Mouse (Mus musculus) inflammation-experienced regulatory T-cells, adult 6 months (primary cell): Measurements from ENCODE around the gene Ccdc167. TPM values are rescaled to one million over a fixed set of nuclear protein-coding genes. Genes with fewer than 3 reads are reported as not detected.

ENCODE experiments used
- polyA plus RNA-seq, 3 experiments: library from polyadenylated mRNA; unstranded; fragments of 100-300 nt; shearing (Covaris generic); gene quantifications; one replicate each; pipeline ENCODE4 v1.2.1; 2017

Ccdc167 gene
- polyA plus RNA-seq, 3 experiments from 2014 or later, result 5.5 to 12.3 (median 8.5) TPM

Other genes starting within 250 kb of the Ccdc167 start
- 100 to 1,000 TPM; 255 to 344 (median 288) TPM for gene Pim1, start 226.3 kb downstream of the Ccdc167 start, polyA plus RNA-seq
- gene Gm17657, start 167.4 kb downstream of the Ccdc167 start, polyA plus RNA-seq, result under 1 TPM in 2 of 3 experiments, not detected in 1; 0.23 to 0.39 TPM
- 10 to 100 TPM in 2 of 3 experiments, 1 to 10 TPM in 1; 9.0 to 11.5 (median 11.4) TPM for gene Tbc1d22b, start 167.3 kb downstream of the Ccdc167 start, polyA plus RNA-seq
- gene Tmem217, start 164.7 kb downstream of the Ccdc167 start, polyA plus RNA-seq, result 1 to 10 TPM in 2 of 3 experiments, not detected in 1; 1.1 to 1.3 TPM
- gene Rnf8, start 102.3 kb downstream of the Ccdc167 start, polyA plus RNA-seq, result 10 to 100 TPM; 24.6 to 27.5 (median 24.9) TPM
- gene Gm28043, start 102.2 kb downstream of the Ccdc167 start, polyA plus RNA-seq, result 1 to 10 TPM; 3.7 to 4.4 (median 4.1) TPM
- 100 to 1,000 TPM in 1 of 3 experiments, 10 to 100 TPM in 2; 83.4 to 107 (median 98.4) TPM for gene Cmtr1, start 56.4 kb downstream of the Ccdc167 start, polyA plus RNA-seq